Mouse (Mus musculus) intestine, embryonic 16.5 days (tissue): Measurements from ENCODE around the gene Ppp1r37. TPM values are rescaled to one million over a fixed set of nuclear protein-coding genes. Genes with fewer than 3 reads are reported as not detected.

Source experiments
- ATAC-seq: fragments of 200-750 bp; cut with Nextera tagmentation; 2 replicates; pipeline ENCODE4 v1.8.0; 2017; ENCODE audit warnings: moderate TSS enrichment, moderate library complexity
- H3K27ac ChIP-seq: fragments of 300-500 bp; sonication (generic); 2 replicates; pipeline ENCODE4 v1.5.1; 2014; ENCODE audit warnings: mild to moderate bottlenecking, low read length
- H3K27me3 ChIP-seq: fragments of 300-500 bp; sonication (generic); replicated peaks from 2 replicates; pipeline ENCODE4 v1.6.1; 2014; ENCODE audit warnings: low read length, control low read depth, mixed read lengths; ENCODE audit not compliant: control insufficient read depth, insufficient read depth
- H3K36me3 ChIP-seq: fragments of 300-500 bp; sonication (generic); 2 replicates; pipeline ENCODE4 v1.6.1; 2014; ENCODE audit warnings: low read length, control low read depth; ENCODE audit not compliant: control insufficient read depth, insufficient read depth
- H3K4me1 ChIP-seq: fragments of 300-500 bp; sonication (generic); 2 replicates; pipeline ENCODE4 v1.6.1; 2014; ENCODE audit warnings: low read length, control low read depth, mixed read lengths; ENCODE audit not compliant: control insufficient read depth, insufficient read depth
- H3K4me2 ChIP-seq: fragments of 300-500 bp; sonication (generic); 2 replicates; pipeline ENCODE4 v1.6.1; 2014; ENCODE audit warnings: low read depth, low read length, control low read depth
- H3K4me3 ChIP-seq: fragments of 300-500 bp; sonication (generic); 2 replicates; pipeline ENCODE4 v1.5.1; 2014; ENCODE audit warnings: mild to moderate bottlenecking, low read length
- H3K9ac ChIP-seq: fragments of 300-500 bp; sonication (generic); 2 replicates; pipeline ENCODE4 v1.6.1; 2014; ENCODE audit warnings: low read depth, low read length
- H3K9me3 ChIP-seq: fragments of 300-500 bp; sonication (generic); 2 replicates; pipeline ENCODE4 v1.6.1; 2016; ENCODE audit warnings: low read length, control low read depth; ENCODE audit not compliant: control insufficient read depth
- WGBS: fragments of 180-500 bp; shearing (Covaris S2); extraction: QIAGEN DNeasy Blood & Tissue Kit; methylation state at CpG from one replicate; pipeline ENCODE4 v1.1.7; 2014; 5-methylcytosine and 5-hydroxymethylcytosine counted together
- polyA plus RNA-seq: library from polyadenylated mRNA; unstranded; fragments of >200 nt; fragmentation: Nextera tagmentation; extraction: Ambion mirVana; gene quantifications from 2 replicates; pipeline ENCODE4 v1.2.1, GENCODE M21; 2015

Gene Ppp1r37
- polyA plus RNA-seq, 1 experiment from 2014 or later, result 15.5 TPM

DNA sequence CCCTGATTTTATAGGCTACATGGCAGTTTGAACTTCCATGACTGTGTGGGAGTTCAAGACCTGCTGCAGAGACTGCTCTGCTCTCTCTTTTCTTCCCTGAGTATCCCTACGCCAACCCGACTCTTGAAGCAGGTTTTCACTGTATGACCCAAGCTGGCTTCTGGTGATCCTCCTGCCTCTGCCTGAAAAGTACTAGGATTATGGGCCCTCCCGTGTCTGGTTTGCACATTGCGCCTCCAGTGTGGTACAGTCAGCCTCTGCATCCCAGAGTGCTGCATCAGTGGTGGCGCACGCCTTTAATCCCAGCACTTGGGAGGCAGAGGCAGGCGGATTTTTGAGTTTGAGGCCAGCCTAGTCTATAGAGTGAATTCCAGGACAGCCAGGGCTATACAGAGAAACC lies 53.1 kb downstream of the Ppp1r37 start:
- Histone ChIP-seq H3K4me3 (peak overlapping the region; percentile 78), H3K9me3 (no peaks in the 10 kb centered on the region), H3K4me2 (peak overlapping the region; percentile 56; the same call in 1 of the 2 replicates), H3K9ac (no peak overlapping the region), H3K4me1 (peaks cover 16% of the 10 kb centered on the region), H3K27me3 (no peaks in the 10 kb centered on the region), H3K36me3 (no peaks in the 10 kb centered on the region), H3K27ac (no peak overlapping the region)
- ATAC-seq, result no peak
- WGBS, result 91% methylated on average over 7 of the region's 7 CpGs

DNA sequence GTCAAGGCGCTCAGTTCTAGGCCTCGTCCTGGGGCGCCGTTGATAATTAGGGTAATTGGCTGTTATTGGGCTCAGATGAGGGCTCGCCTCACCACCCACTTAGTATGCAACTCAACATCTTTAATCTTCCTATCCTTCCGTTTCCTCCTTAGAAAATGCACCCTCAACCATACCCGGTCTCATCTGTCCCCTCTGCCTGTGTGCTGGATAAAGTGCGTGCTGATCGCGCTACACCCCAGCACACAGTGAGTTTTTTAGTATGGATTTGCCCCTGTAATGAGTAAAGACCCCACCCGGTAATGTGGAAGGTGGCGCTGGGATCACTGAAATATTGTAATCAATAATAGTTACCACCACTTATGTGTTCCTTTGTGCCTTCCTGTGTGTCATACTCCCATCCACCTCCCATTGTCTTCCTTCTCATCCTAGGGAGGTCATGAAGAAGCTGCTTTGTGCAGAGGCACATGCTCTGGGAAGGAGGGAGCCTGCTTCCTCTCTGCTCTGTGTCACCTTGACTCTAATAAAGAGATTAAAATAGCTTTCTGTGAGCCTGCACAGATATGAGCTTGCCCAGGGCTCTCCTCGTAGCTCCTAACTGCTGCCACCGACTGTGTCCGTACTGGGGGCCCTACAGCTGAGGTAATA lies 53.8 kb downstream of the Ppp1r37 start:
- peaks cover 16% of the 10 kb centered on the region for H3K4me1 ChIP-seq
- H3K4me2 ChIP-seq, result peak overlapping the region; percentile 56
- peak overlapping the region; percentile 78 for H3K4me3 ChIP-seq
- H3K27me3 ChIP-seq, result no peaks in the 10 kb centered on the region
- WGBS, result 4% methylated on average over 15 of the region's 15 CpGs
- H3K9me3 ChIP-seq, result no peaks in the 10 kb centered on the region
- peak; percentile 35 for ATAC-seq
- peak overlapping the region; percentile 81 for H3K9ac ChIP-seq
- H3K36me3 ChIP-seq, result no peaks in the 10 kb centered on the region
- peak overlapping the region; percentile 3 for H3K27ac ChIP-seq

DNA sequence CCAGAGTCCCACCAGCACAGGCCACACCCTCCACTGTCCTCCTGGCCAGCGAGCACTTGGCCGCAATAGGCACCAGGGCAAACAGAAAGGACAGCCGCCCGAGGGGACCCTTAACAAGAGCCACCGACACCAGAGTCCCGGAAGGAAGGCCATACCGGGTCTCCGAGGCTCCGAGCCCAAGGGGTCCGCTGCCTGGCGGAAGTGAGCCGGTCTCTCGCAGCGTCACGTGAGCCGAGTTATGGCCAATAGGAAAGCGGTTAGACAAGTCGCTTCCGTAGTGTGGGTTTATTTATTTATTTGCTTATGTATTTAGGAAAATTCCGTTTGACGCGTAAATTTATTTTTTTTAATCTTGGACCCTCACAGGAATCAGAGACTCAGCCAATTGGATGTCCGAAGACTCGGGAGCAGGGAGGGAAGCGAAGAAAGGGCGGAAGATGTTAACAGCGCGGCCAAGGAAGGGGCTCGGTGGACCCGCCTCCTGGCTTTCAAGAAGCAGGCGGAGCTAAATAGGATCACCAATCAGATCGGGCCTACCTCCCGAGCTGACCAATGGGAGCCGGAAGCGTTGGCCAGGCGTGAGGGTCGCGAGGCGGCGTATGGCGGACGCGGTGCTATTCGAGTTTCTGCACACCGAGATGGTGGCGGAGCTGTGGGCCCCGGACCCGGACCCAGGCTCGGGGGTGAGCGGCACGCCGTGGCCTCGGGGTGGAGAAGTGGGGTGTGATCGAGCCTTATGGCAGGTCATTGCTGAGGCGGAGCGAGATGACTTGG lies 54.5 kb downstream of the Ppp1r37 start, which contains the start of the genes Bloc1s3 and Trappc6a:
Gene Bloc1s3 (minus strand): TSS at position 218 of the 774 bp plus-strand sequence.
Gene Trappc6a (plus strand): TSS at position 246 of the 774 bp plus-strand sequence.
- no peaks in the 10 kb centered on the region for H3K9me3 ChIP-seq
- peak within 1 kb of the TSS; percentile 97 for H3K4me2 ChIP-seq
- H3K27me3 ChIP-seq, result no peaks in the 10 kb centered on the region
- H3K9ac ChIP-seq, result peak within 1 kb of the TSS; percentile 81
- under 1% methylated on average over 56 of the region's 56 CpGs for WGBS
- H3K4me3 ChIP-seq, result peak within 1 kb of the TSS; percentile 78
- H3K36me3 ChIP-seq, result no peaks in the 10 kb centered on the region
- peak within 1 kb of the TSS; percentile 82 for H3K27ac ChIP-seq
- peaks cover 17% of the 10 kb centered on the region for H3K4me1 ChIP-seq
- ATAC-seq, result peak; percentile 96

DNA sequence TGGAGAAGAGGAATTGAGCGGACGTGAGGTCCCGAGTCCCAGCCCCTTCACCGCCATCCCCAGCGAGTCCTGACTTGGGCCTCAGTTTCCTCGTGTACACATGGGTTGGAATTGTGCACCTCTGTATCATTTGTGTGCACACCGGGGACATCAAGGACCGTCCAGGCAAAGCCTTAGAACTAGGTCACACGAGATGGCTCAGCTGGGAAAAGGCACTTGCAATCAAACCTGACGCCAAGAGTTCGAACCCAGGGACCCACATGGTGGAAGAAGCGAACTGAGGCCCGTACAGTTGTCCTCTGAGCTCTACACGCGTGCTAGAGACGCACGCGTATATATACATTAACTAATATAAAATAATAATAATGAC lies 55.3 kb downstream of the Ppp1r37 start:
- 4% methylated on average over 18 of the region's 18 CpGs for WGBS
- no peak overlapping the region; the same call in 1 of the 2 replicates for H3K27ac ChIP-seq
- H3K4me1 ChIP-seq, result peaks cover 17% of the 10 kb centered on the region
- H3K4me2 ChIP-seq, result peak overlapping the region; percentile 97
- ATAC-seq, result no peak
- H3K36me3 ChIP-seq, result no peaks in the 10 kb centered on the region
- H3K9me3 ChIP-seq, result no peaks in the 10 kb centered on the region
- no peaks in the 10 kb centered on the region for H3K27me3 ChIP-seq
- peak overlapping the region; percentile 78 for H3K4me3 ChIP-seq
- H3K9ac ChIP-seq, result peak overlapping the region; percentile 81

DNA sequence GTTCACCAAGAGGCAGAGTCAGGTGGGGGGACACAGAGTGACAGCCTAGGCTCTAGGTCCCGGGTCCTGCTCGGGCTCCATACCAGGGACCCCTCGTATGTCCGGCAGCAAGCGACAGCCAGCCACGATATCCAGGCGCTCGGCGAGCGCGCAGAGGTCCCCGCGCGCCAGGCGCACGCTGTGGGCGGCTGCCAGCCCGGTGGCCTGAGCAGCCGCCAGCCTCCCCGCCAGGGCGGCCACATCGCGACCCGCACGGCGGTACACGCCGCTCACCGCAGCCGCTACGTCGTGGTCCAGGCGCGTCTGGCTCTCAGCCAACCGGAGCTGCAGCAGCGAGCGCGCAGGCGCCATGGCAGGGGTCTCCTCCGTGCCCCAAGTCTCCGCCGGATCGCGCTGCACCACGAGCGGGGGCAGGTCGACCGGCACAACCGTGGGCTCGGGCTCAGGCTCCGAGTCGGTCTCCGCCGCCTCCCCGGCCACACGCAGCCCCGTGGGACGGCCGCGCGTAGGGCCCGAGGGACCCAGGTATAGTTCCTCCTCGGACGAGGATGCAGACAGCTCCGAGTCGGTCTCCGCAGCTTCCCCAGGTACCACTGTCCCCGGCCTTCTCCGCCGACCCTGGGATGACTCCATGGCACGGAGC lies 55.8 kb downstream of the Ppp1r37 start:
- Histone ChIP-seq H3K9me3 (no peaks in the 10 kb centered on the region), H3K4me3 (peak overlapping the region; percentile 78), H3K36me3 (no peaks in the 10 kb centered on the region), H3K27me3 (no peaks in the 10 kb centered on the region), H3K4me1 (peaks cover 17% of the 10 kb centered on the region), H3K4me2 (peak overlapping the region; percentile 97), H3K9ac (peak overlapping the region; percentile 81), H3K27ac (no peak overlapping the region)
- ATAC-seq, result no peak
- WGBS, result 1% methylated on average over 71 of the region's 71 CpGs

DNA sequence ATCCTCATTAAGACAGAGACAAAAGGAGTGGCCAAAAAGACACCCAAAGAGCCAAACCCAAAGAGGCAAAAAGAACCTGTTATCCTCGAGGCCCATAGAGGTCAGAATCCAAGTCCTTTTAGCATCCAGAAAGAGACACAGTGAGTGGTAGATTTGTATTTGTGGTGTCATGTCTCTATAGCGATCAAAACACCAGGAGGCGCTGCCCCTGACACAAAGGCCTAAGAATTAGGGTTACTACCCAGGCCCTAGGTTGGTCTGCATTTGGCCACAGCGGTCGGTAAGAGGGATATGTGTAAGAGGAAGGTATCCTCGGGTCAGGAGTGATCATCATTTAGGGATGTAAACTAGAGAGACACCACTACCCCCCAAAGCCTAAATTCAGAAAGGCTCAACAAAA lies 56.5 kb downstream of the Ppp1r37 start:
- Histone ChIP-seq H3K4me3 (no peak overlapping the region), H3K4me2 (no peak overlapping the region), H3K4me1 (peaks cover 17% of the 10 kb centered on the region), H3K36me3 (no peaks in the 10 kb centered on the region), H3K9ac (no peak overlapping the region), H3K27me3 (no peaks in the 10 kb centered on the region), H3K27ac (no peak overlapping the region), H3K9me3 (no peaks in the 10 kb centered on the region)
- WGBS, result 48% methylated on average over 6 of the region's 6 CpGs
- no peak for ATAC-seq

DNA sequence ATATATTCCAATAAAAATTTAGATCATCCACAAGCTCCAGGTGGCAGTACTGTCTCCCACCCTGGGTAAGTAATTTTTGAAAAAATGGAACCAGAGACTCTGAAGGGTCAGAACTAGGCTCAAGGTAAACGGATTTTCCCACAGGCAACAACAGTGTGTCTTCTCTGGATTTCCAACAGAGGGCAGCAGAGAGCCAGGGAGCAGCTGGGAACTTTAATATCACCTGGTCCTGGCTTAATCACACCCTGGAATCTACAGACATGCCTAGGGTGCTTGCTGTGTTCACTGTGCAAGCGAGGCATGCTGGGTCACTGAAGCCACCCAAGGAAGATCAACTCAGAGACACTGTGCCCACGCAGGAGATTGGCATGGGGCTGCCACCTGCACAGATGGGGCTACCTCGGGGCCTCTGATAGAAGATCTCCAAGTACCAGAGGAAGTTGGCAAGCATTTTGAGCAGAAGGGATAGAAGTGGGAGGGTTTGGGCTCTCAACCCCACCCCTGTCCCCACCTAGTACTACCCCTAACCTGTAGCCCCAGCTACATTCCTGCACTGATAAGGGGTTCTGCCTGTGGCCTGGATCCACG lies 59.3 kb downstream of the Ppp1r37 start:
- Histone ChIP-seq H3K27ac (no peak overlapping the region), H3K9ac (no peak overlapping the region), H3K4me2 (no peak overlapping the region), H3K27me3 (no peaks in the 10 kb centered on the region), H3K4me3 (no peak overlapping the region), H3K9me3 (no peaks in the 10 kb centered on the region), H3K4me1 (peaks cover 15% of the 10 kb centered on the region), H3K36me3 (no peaks in the 10 kb centered on the region)
- peak; percentile 10; the same call in 1 of the 2 replicates for ATAC-seq
- 31% methylated on average over 5 of the region's 5 CpGs for WGBS

DNA sequence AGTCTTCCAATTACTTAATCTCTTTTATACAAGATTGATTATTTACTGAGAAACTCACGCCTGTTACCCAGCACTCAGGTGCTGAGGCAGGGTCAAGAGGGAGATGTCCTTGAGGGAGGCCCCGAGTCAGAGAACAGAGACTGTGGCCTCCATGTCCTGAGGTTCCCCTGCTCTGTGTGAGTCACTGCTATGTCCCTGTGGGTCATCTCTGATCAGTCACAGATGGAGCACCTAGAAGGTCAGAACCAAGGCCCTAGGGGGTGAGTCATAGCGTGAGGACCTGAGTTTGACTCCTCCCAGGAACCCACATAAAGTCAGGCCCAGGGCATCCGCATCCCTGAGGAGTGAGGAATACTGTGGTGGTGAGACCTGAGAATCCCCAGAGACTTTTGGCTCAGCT lies 61.2 kb downstream of the Ppp1r37 start:
- H3K27ac ChIP-seq, result no peak overlapping the region
- no peaks in the 10 kb centered on the region for H3K36me3 ChIP-seq
- H3K9me3 ChIP-seq, result no peaks in the 10 kb centered on the region
- no peak for ATAC-seq
- no peak overlapping the region for H3K4me2 ChIP-seq
- no peak overlapping the region for H3K4me3 ChIP-seq
- WGBS, result 75% methylated on average over 4 of the region's 4 CpGs
- no peaks in the 10 kb centered on the region for H3K27me3 ChIP-seq
- no peak overlapping the region for H3K9ac ChIP-seq
- peaks cover 3% of the 10 kb centered on the region; the same call in 1 of the 2 replicates for H3K4me1 ChIP-seq
